Mouse (Mus musculus): ENCODE results near the gene Krt75. TPM values are rescaled to one million over a fixed set of nuclear protein-coding genes. Genes with fewer than 3 reads are reported as not detected.
"Not testable (repeated sequence)": the region's sequence is repeated elsewhere in the genome, so short reads cannot be mapped to it uniquely, and the experiment has no call there.

Gene Krt75
- polyA plus RNA-seq, 1 experiment from 2014 or later, result 0.09 TPM

- Histone ChIP-seq H3K4me1 (peaks cover 11% of the 10 kb centered on the region), H3K36me3 (replicated peaks) (no peaks in the 10 kb centered on the region), H3K27me3 (replicated peaks; ENCODE audit: low read depth, poor library complexity, severe bottlenecking) (peaks cover 52% of the 10 kb centered on the region), H3K27ac (replicated peaks) (no peak within 1 kb of the TSS), H3K4me3 (no peak within 1 kb of the TSS), H3K9me3 (no peaks in the 10 kb centered on the region)
- whole genome bisulfite sequencing, result 88% methylated on average over 7 of the region's 7 CpGs
- no peak for DNase-seq (ENCODE audit: low spot score)
Observed at GRCm38 (mm10) chr15:101550567-101550966, 23.1 kb downstream of the Krt75 start, which contains the start of gene Krt82. Krt82 (minus strand) TSS chr15:101550667.

- Histone ChIP-seq H3K4me1 (peaks cover 25% of the 10 kb centered on the region), H3K9me3 (no peaks in the 10 kb centered on the region), H3K27me3 (replicated peaks; ENCODE audit: low read depth, poor library complexity, severe bottlenecking) (0 out of 2 replicates have a peak, but pooled peaks cover 3% of the 10 kb centered on the region), H3K36me3 (replicated peaks) (no peaks in the 10 kb centered on the region), H3K4me3 (no peak overlapping the region), H3K27ac (replicated peaks) (no peak overlapping the region)
- 66% methylated on average over 3 of the region's 3 CpGs for WGBS
- DNase-seq (ENCODE audit: low spot score), result no peak
Observed at GRCm38 (mm10) chr15:101544478-101544877, 29.2 kb downstream of the Krt75 start.

- Histone ChIP-seq H3K4me1 (peaks cover 36% of the 10 kb centered on the region), H3K4me3 (no peak overlapping the region), H3K9me3 (no peaks in the 10 kb centered on the region), H3K36me3 (replicated peaks) (no peaks in the 10 kb centered on the region), H3K27ac (replicated peaks) (peak overlapping the region; percentile 26; the same call in 1 of the 2 replicates), H3K27me3 (replicated peaks; ENCODE audit: low read depth, poor library complexity, severe bottlenecking) (0 out of 2 replicates have a peak, but pooled peaks cover 3% of the 10 kb centered on the region)
- 56% methylated on average over 9 of the region's 9 CpGs for WGBS
- DNase-seq (ENCODE audit: low spot score), result no peak
Observed at GRCm38 (mm10) chr15:101542543-101542942, 31.2 kb downstream of the Krt75 start.

- no peak overlapping the region for H3K4me3 ChIP-seq
- 76% methylated on average over 4 of the region's 4 CpGs for WGBS
- no peaks in the 10 kb centered on the region for H3K36me3 ChIP-seq (replicated peaks)
- H3K27ac ChIP-seq (replicated peaks), result no peak overlapping the region
- H3K9me3 ChIP-seq, result no peaks in the 10 kb centered on the region
- no peak for DNase-seq (ENCODE audit: low spot score)
- H3K4me1 ChIP-seq, result peaks cover 42% of the 10 kb centered on the region
- 0 out of 2 replicates have a peak, but pooled peaks cover 3% of the 10 kb centered on the region for H3K27me3 ChIP-seq (replicated peaks; ENCODE audit: low read depth, poor library complexity, severe bottlenecking)
Observed at GRCm38 (mm10) chr15:101538580-101538900, 35.2 kb downstream of the Krt75 start.

- Histone ChIP-seq H3K4me3 (no peak overlapping the region), H3K27me3 (replicated peaks; ENCODE audit: low read depth, poor library complexity, severe bottlenecking) (0 out of 2 replicates have a peak, but pooled peaks cover 3% of the 10 kb centered on the region), H3K4me1 (peaks cover 42% of the 10 kb centered on the region), H3K27ac (replicated peaks) (no peak overlapping the region), H3K9me3 (no peaks in the 10 kb centered on the region), H3K36me3 (replicated peaks) (no peaks in the 10 kb centered on the region)
- no peak for DNase-seq (ENCODE audit: low spot score)
- 45% methylated on average over 7 of the region's 7 CpGs for WGBS
Observed at GRCm38 (mm10) chr15:101537864-101538579, 35.7 kb downstream of the Krt75 start.

GRCm38 (mm10) chr15:101536054-101536850 lies 37.5 kb downstream of the Krt75 start:
- H3K36me3 ChIP-seq (replicated peaks), result no peaks in the 10 kb centered on the region
- peaks cover 28% of the 10 kb centered on the region for H3K4me1 ChIP-seq
- H3K9me3 ChIP-seq, result no peaks in the 10 kb centered on the region
- WGBS, result 65% methylated on average over 9 of the region's 9 CpGs
- DNase-seq (ENCODE audit: low spot score), result no peak
- H3K27ac ChIP-seq (replicated peaks), result no peak overlapping the region; the same call in 1 of the 2 replicates
- H3K4me3 ChIP-seq, result no peak overlapping the region
- no peaks in the 10 kb centered on the region for H3K27me3 ChIP-seq (replicated peaks; ENCODE audit: low read depth, poor library complexity, severe bottlenecking)

- Histone ChIP-seq H3K9me3 (no peaks in the 10 kb centered on the region), H3K36me3 (replicated peaks) (no peaks in the 10 kb centered on the region), H3K4me3 (no peak within 1 kb of the TSS), H3K27me3 (replicated peaks; ENCODE audit: low read depth, poor library complexity, severe bottlenecking) (no peaks in the 10 kb centered on the region), H3K27ac (replicated peaks) (no peak within 1 kb of the TSS), H3K4me1 (peaks cover 12% of the 10 kb centered on the region)
- no peak for DNase-seq (ENCODE audit: low spot score)
- 88% methylated on average over 7 of the region's 7 CpGs for WGBS
Observed at GRCm38 (mm10) chr15:101532720-101533119, 41.0 kb downstream of the Krt75 start, which contains the start of gene Krt84. Krt84 (minus strand) TSS chr15:101532820.

- Histone ChIP-seq H3K36me3 (replicated peaks) (no peaks in the 10 kb centered on the region), H3K27me3 (replicated peaks; ENCODE audit: low read depth, poor library complexity, severe bottlenecking) (peaks cover 7% of the 10 kb centered on the region; the same call in 1 of the 2 replicates), H3K4me1 (peaks cover 5% of the 10 kb centered on the region; the same call in 1 of the 2 replicates), H3K4me3 (no peak overlapping the region), H3K9me3 (no peaks in the 10 kb centered on the region), H3K27ac (replicated peaks) (no peak overlapping the region)
- no peak for DNase-seq (ENCODE audit: low spot score)
- WGBS, result 73% methylated on average over 4 of the region's 4 CpGs
Observed at GRCm38 (mm10) chr15:101522556-101523232, 51.0 kb downstream of the Krt75 start.

- DNase-seq (ENCODE audit: low spot score), result peak; percentile 79
- WGBS, result 18% methylated on average over 2 of the region's 2 CpGs
- Histone ChIP-seq H3K9me3 (no peaks in the 10 kb centered on the region), H3K4me1 (no peaks in the 10 kb centered on the region), H3K4me3 (no peak overlapping the region), H3K27me3 (replicated peaks; ENCODE audit: low read depth, poor library complexity, severe bottlenecking) (no peaks in the 10 kb centered on the region; the same call in 1 of the 2 replicates), H3K36me3 (replicated peaks) (no peaks in the 10 kb centered on the region), H3K27ac (replicated peaks) (no peak overlapping the region)
Observed at GRCm38 (mm10) chr15:101519792-101520191, 53.9 kb downstream of the Krt75 start.

GRCm38 (mm10) chr15:101517161-101517560 lies 56.5 kb downstream of the Krt75 start, which contains the start of gene Gm49425:
Gm49425 (minus strand) TSS chr15:101517261.
- WGBS, result 71% methylated on average over 2 of the region's 2 CpGs
- not testable (repeated sequence) for H3K9me3 ChIP-seq; H3K4me3 ChIP-seq; H3K27ac ChIP-seq (replicated peaks); DNase-seq (ENCODE audit: low spot score); H3K4me1 ChIP-seq; H3K36me3 ChIP-seq (replicated peaks); H3K27me3 ChIP-seq (replicated peaks; ENCODE audit: low read depth, poor library complexity, severe bottlenecking)
